Mouse (Mus musculus) midbrain, embryonic 12.5 days (tissue): ENCODE data around the gene Dnm2. TPM values are rescaled to one million over a fixed set of nuclear protein-coding genes. Genes with fewer than 3 reads are reported as not detected.
"Not testable (repeated sequence)": the region's sequence is repeated elsewhere in the genome, so short reads cannot be mapped to it uniquely, and the experiment has no call there.

Source experiments
- ATAC-seq: fragments of 200-750 bp; cut with Nextera tagmentation; 2 replicates; pipeline ENCODE4 v1.8.0; 2017; ENCODE audit warnings: low read depth, moderate TSS enrichment, moderate library complexity; ENCODE audit not compliant: low FRiP score
- H3K27ac ChIP-seq: fragments of 300-500 bp; sonication (generic); replicated peaks from 2 replicates; pipeline ENCODE4 v1.5.1; 2016; ENCODE audit warnings: mild to moderate bottlenecking
- H3K27me3 ChIP-seq: fragments of 300-500 bp; sonication (generic); 2 replicates; pipeline ENCODE4 v1.6.1; 2016; ENCODE audit warnings: mild to moderate bottlenecking
- H3K36me3 ChIP-seq: fragments of 300-500 bp; sonication (generic); 2 replicates; pipeline ENCODE4 v1.6.1; 2016
- H3K4me1 ChIP-seq: fragments of 300-500 bp; sonication (generic); 2 replicates; pipeline ENCODE4 v1.6.1; 2016
- H3K4me2 ChIP-seq: fragments of 300-500 bp; sonication (generic); replicated peaks from 2 replicates; pipeline ENCODE4 v1.6.1; 2016; ENCODE audit warnings: mild to moderate bottlenecking, moderate library complexity
- H3K4me3 ChIP-seq: fragments of 300-500 bp; sonication (generic); 2 replicates; pipeline ENCODE4 v1.5.1; 2016; ENCODE audit warnings: mild to moderate bottlenecking
- H3K9ac ChIP-seq: fragments of 300-500 bp; sonication (generic); replicated peaks from 2 replicates; pipeline ENCODE4 v1.6.1; 2016; ENCODE audit warnings: mild to moderate bottlenecking, moderate library complexity
- H3K9me3 ChIP-seq: fragments of 300-500 bp; sonication (generic); 2 replicates; pipeline ENCODE4 v1.6.1; 2016; ENCODE audit warnings: mild to moderate bottlenecking
- WGBS: fragments of 180-500 bp; shearing (Covaris S2); methylation state at CpG from one replicate; pipeline ENCODE4 v1.1.7; 2016; 5-methylcytosine and 5-hydroxymethylcytosine counted together
- polyA plus RNA-seq: library from polyadenylated mRNA; unstranded; fragments of >200 nt; fragmentation: Nextera tagmentation; extraction: Ambion mirVana; gene quantifications from 2 replicates; pipeline ENCODE4 v1.2.1, GENCODE M21; 2016

The Dnm2 gene
- polyA plus RNA-seq, 1 experiment from 2014 or later: 76.7 TPM

DNA sequence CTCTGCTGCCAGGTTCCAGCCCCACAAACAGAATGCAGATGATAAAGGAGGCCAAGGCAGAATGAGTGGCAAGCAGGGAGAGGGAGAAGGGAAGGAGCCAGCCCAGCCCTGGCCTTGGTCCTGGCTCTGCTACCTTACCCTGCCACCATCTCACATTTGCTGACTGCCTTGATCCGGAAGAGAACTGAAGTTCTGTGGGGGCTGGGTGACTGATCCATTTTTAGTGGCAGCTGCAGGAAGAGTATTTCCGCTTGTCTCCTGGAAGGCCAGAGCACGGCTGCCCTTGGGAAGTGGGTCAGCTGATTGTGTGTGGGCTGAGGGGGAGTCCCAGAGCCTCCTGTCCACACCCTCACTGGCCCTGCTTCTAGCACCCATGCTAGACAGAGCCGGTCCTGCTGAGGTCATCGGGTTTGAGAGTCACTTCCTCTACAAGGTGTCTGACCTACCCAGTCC is 38.5 kb downstream of the Dnm2 start:
- Histone ChIP-seq H3K4me3 (no peak overlapping the region), H3K36me3 (peaks cover 28% of the 10 kb centered on the region), H3K9me3 (no peaks in the 10 kb centered on the region), H3K27ac (no peak overlapping the region), H3K4me2 (no peak overlapping the region), H3K9ac (no peak overlapping the region), H3K27me3 (no peaks in the 10 kb centered on the region), H3K4me1 (0 out of 2 replicates have a peak, but pooled peaks cover 4% of the 10 kb centered on the region)
- ATAC-seq: no peak
- WGBS: 92% methylated on average over 5 of the region's 5 CpGs

- no peak overlapping the region for H3K27ac ChIP-seq
- no peak for ATAC-seq
- WGBS: 89% methylated on average over 3 of the region's 3 CpGs
These were observed 39.3 kb downstream of the Dnm2 start for GRCm38 (mm10) chr9:21463766-21464564.

DNA sequence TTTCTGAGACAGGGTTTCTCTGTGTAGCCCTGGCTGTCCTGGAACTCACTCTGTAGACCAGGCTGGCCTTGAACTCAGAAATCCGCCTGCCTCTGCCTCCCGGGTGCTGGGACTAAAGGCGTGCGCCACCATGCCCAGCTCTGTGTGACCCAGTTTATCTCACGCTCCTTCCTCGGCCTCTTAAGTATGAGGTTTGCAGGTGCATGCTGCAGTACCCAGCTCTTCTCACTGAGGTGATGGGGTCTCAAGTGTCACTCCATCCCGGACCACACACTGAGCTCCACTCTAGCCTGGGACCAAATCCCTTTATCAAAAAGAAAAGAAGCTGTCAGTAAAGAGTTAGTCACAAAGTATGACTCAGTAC is 39.8 kb downstream of the Dnm2 start:
- H3K9ac ChIP-seq, H3K4me3 ChIP-seq, H3K27ac ChIP-seq, H3K4me2 ChIP-seq, H3K4me1 ChIP-seq, ATAC-seq, H3K27me3 ChIP-seq, H3K9me3 ChIP-seq: not testable (repeated sequence)
- H3K36me3 ChIP-seq: peaks cover 37% of the 10 kb centered on the region
- WGBS: 88% methylated on average over 7 of the region's 7 CpGs

More at GRCm38 (mm10) chr9:21463766-21464564, 39.3 kb downstream of the Dnm2 start:
- peaks cover 36% of the 10 kb centered on the region for H3K36me3 ChIP-seq
- no peaks in the 10 kb centered on the region for H3K9me3 ChIP-seq
- no peak overlapping the region for H3K4me2 ChIP-seq
- 0 out of 2 replicates have a peak, but pooled peaks cover 4% of the 10 kb centered on the region for H3K4me1 ChIP-seq
- no peaks in the 10 kb centered on the region for H3K27me3 ChIP-seq
- no peak overlapping the region for H3K4me3 ChIP-seq
- no peak overlapping the region for H3K9ac ChIP-seq

DNA sequence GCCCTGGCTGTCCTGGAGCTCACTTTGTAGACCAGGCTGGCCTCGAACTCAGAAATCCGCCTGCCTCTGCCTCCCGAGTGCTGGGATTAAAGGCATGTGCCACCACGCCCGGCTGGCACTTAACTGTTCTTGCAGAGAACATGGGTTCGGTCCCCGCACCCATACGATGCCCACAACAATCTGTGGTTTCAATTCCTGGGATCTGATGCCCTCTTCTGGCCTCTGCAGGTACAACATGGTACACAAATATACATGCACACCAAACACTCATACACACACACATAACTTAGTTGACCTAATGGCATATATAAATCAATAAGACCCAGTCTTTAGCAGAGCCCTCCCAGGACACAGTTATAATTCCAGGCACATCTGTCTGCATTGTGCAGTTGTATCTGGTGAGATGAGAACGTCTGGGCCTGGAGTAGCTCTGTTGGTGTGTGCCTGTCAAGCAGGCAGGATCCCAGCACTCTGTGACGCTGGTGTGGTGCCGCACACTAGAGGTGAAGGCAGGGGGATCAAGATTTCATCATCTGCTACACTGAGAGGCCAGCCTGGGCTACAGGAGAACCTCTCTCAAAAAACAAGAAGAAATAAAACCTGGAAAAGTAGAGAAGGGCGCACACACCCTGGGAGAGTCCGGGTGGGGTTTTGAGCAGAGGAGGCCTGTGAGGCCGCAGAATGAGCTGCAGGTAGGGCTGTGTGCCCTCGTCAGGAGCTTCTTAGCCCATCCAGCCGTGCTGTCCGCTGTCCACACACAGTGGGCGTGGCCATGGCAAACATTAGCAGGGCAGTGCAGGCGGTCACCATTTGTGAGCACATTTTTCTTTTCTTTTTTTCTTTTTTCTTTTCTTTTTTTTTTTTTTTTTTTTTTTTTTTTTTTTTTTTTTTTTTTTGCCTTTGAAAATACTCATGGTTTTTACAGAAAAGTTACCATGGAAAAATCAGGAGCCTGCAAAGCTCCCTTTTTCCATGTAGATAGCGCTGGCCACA is 44.6 kb downstream of the Dnm2 start:
- H3K9ac ChIP-seq: no peak overlapping the region
- no peak overlapping the region for H3K27ac ChIP-seq
- ATAC-seq: no peak
- H3K4me2 ChIP-seq: no peak overlapping the region
- 90% methylated on average over 20 of the region's 20 CpGs for WGBS
- H3K9me3 ChIP-seq: no peaks in the 10 kb centered on the region
- H3K4me3 ChIP-seq: no peak overlapping the region
- no peaks in the 10 kb centered on the region for H3K27me3 ChIP-seq
- H3K36me3 ChIP-seq: peaks cover 72% of the 10 kb centered on the region
- no peaks in the 10 kb centered on the region for H3K4me1 ChIP-seq

- Histone ChIP-seq H3K27ac (no peak overlapping the region), H3K4me1 (no peaks in the 10 kb centered on the region), H3K4me3 (no peak overlapping the region), H3K9ac (no peak overlapping the region), H3K4me2 (no peak overlapping the region), H3K9me3 (no peaks in the 10 kb centered on the region), H3K27me3 (no peaks in the 10 kb centered on the region), H3K36me3 (peaks cover 88% of the 10 kb centered on the region)
- WGBS: 90% methylated on average over 4 of the region's 4 CpGs
- ATAC-seq: no peak
These were observed 48.2 kb downstream of the Dnm2 start for GRCm38 (mm10) chr9:21472913-21473312.

DNA sequence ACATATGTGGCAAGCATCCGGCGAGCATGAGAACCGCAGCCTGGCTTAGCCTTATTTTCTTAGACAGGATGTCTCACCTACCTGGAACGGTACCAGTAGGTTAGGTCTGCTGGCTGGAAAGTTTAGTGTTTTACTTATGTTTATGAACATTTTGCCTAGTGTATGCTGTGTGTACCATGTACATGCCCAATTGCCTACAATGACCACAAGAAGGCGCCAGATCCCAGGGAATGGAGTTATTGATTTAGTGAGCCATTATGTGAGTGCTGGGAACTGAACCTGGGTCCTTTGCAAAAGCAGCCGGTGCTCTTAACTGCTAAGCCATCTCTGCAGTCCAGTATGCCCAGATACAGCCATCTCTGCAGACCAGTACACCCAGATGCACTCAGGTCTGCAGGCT is 53.0 kb downstream of the Dnm2 start:
- H3K9ac ChIP-seq: no peak overlapping the region
- H3K9me3 ChIP-seq: no peaks in the 10 kb centered on the region
- no peak overlapping the region for H3K4me3 ChIP-seq
- H3K36me3 ChIP-seq: peaks cover 82% of the 10 kb centered on the region
- 95% methylated on average over 6 of the region's 6 CpGs for WGBS
- no peak overlapping the region for H3K4me2 ChIP-seq
- ATAC-seq: no peak
- H3K27ac ChIP-seq: no peak overlapping the region
- H3K27me3 ChIP-seq: no peaks in the 10 kb centered on the region
- no peaks in the 10 kb centered on the region for H3K4me1 ChIP-seq

GRCm38 (mm10) chr9:21484065-21484464 is 59.4 kb downstream of the Dnm2 start:
- Histone ChIP-seq H3K36me3 (peaks cover 66% of the 10 kb centered on the region), H3K27me3 (no peaks in the 10 kb centered on the region), H3K9ac (no peak overlapping the region), H3K9me3 (no peaks in the 10 kb centered on the region), H3K4me1 (no peaks in the 10 kb centered on the region), H3K27ac (no peak overlapping the region), H3K4me2 (no peak overlapping the region), H3K4me3 (no peak overlapping the region)
- no peak for ATAC-seq
- WGBS: 92% methylated on average over 4 of the region's 4 CpGs

DNA sequence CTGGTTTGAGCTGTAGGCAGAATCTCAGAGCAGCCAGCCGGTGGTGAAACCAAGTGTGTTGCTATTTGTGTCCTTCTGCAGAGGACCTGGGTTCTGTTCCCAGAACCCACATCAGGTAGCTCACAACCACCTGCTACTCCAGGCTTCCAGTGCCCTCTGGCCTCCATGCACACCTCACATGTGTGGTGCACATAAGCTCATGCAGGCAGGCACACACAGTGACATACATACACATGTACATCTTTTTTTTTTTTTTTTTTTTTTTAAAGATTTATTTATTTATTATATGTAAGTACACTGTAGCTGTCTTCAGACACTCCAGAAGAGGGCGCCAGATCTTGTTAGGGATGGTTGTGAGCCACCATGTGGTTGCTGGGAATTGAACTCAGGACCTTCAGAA is 63.5 kb downstream of the Dnm2 start:
- not testable (repeated sequence) for ATAC-seq, H3K9ac ChIP-seq, H3K4me2 ChIP-seq, H3K9me3 ChIP-seq, H3K4me3 ChIP-seq, H3K4me1 ChIP-seq, H3K27me3 ChIP-seq, H3K27ac ChIP-seq
- peaks cover 55% of the 10 kb centered on the region for H3K36me3 ChIP-seq
- WGBS: 93% methylated on average over 1 of the region's 2 CpGs

- Histone ChIP-seq H3K9me3 (no peaks in the 10 kb centered on the region), H3K36me3 (peaks cover 42% of the 10 kb centered on the region), H3K9ac (no peak overlapping the region), H3K4me2 (no peak overlapping the region), H3K27me3 (no peaks in the 10 kb centered on the region), H3K27ac (no peak overlapping the region), H3K4me1 (no peaks in the 10 kb centered on the region), H3K4me3 (no peak overlapping the region)
- ATAC-seq: no peak
- WGBS: 89% methylated on average over 9 of the region's 9 CpGs
These were observed 66.0 kb downstream of the Dnm2 start for GRCm38 (mm10) chr9:21490696-21491095.

DNA sequence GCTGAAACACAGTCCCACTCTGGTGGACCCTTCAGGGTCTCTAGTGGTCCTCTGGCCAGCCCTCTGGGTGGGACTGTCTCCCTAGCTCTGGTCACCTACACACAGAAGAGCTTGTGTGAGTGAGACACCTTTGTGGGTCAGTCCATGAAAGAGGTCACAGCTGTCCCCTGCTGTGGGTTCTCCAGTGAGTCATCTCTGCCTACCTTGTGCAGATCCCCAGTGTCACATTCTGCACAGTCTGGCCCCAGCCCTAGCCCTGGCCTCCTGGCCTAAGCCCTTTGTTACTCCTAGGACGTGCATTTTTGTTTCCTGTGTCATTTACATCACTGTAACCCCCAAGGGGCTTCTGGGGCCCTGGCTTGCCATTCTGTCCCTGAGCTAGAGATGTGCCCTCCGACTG is 69.2 kb downstream of the Dnm2 start:
- ATAC-seq: no peak
- H3K36me3 ChIP-seq: peaks cover 24% of the 10 kb centered on the region; the same call in 1 of the 2 replicates
- WGBS: 55% methylated on average over 2 of the region's 2 CpGs
- H3K27ac ChIP-seq: no peak overlapping the region
- no peaks in the 10 kb centered on the region for H3K4me1 ChIP-seq
- no peak overlapping the region for H3K9ac ChIP-seq
- H3K4me2 ChIP-seq: no peak overlapping the region
- H3K9me3 ChIP-seq: no peaks in the 10 kb centered on the region
- H3K27me3 ChIP-seq: no peaks in the 10 kb centered on the region
- no peak overlapping the region for H3K4me3 ChIP-seq

GRCm38 (mm10) chr9:21494726-21495125 is 70.0 kb downstream of the Dnm2 start:
- no peak overlapping the region for H3K4me2 ChIP-seq
- no peak for ATAC-seq
- no peaks in the 10 kb centered on the region for H3K4me1 ChIP-seq
- WGBS: 84% methylated on average over 9 of the region's 9 CpGs
- peaks cover 26% of the 10 kb centered on the region for H3K36me3 ChIP-seq
- no peak overlapping the region for H3K9ac ChIP-seq
- no peaks in the 10 kb centered on the region for H3K27me3 ChIP-seq
- no peak overlapping the region for H3K27ac ChIP-seq
- H3K9me3 ChIP-seq: no peaks in the 10 kb centered on the region
- H3K4me3 ChIP-seq: no peak overlapping the region
